Mouse (Mus musculus): Measurements from ENCODE around the gene Mrpl22.

DNA sequence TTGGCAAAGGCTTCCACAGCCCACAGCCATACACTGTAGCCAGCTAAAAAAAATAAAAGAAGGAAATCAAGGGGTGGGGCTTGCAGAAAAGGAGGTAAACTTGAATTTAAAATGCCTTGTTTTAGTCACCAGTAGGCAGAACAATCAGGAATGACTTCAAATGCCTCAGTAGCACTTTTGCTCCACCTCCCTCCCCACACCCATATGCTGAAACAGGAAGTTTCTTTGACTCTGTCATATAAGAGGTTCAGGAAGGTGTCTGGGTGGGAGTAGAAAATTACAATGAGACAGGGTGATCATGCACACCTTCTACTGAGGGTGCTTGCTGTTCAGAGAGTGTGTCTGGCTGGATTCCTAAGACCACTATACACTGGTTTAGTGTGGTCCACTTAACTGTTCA is 36.6 kb upstream of the Mrpl22 start:
- TF ChIP-seq CTCF (IDR thresholded peaks at IDR 0.05), result no peak
- TF ChIP-seq EP300 (IDR thresholded peaks at IDR 0.05), result no peak
